Mouse (Mus musculus): Measurements from ENCODE around the gene Itga6. TPM values are rescaled to one million over a fixed set of nuclear protein-coding genes. Genes with fewer than 3 reads are reported as not detected.

Itga6 gene
- polyA plus RNA-seq, 1 experiment, result 14.9 TPM

DNA sequence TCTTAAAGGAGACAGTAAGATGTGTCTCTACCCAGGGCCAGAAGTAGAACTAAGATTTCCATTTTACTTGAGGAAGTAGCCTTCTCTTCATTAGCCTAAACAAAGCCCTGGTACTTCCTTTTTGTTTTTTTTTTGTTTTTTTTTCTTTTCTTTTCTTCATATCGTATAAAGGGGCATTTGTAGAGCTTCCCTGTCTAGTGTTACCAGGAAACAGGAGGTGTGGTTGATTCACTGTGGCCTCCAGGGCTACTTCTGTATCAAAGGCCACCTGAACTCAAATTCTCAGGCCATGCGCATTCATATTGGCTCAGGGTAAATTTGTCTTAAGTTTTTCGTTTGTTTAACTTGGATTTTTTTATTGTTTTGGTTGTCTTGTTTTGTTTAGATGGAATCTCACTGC, 120.5 kb downstream of the Itga6 start:
- Histone ChIP-seq H3K4me1 (ENCODE audit: control insufficient read depth, insufficient read depth, insufficient read length, low read length) (peaks cover 13% of the 10 kb centered on the region; the same call in 1 of the 2 replicates), H3K27ac (replicated peaks; ENCODE audit: low read depth, low read length) (peak overlapping the region; percentile 84), H3K4me3 (ENCODE audit: insufficient read depth, low read depth, low read length) (no peak overlapping the region)

DNA sequence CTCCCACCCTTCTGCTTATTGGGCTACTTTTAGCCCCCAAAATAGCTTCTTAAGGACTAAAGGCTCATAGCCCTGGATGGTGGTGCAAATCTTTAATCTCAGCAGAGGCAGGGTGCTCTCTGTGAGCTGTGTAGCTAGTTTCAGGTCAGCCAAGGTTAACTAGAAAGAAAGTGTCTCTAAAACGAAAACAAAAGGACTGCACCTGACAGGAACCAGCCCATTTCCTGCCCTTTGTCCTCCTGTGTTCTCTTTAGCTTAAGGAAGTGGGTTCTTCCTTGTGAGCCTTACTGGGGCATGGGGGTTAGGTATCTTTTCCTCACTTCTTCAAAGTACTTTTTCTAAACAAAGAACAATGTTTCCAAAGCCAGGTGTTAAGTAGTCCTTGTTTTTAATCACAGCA, 121.1 kb downstream of the Itga6 start:
- Histone ChIP-seq H3K4me1 (ENCODE audit: control insufficient read depth, insufficient read depth, insufficient read length, low read length) (peaks cover 13% of the 10 kb centered on the region; the same call in 1 of the 2 replicates), H3K4me3 (ENCODE audit: insufficient read depth, low read depth, low read length) (no peak overlapping the region), H3K27ac (replicated peaks; ENCODE audit: low read depth, low read length) (peak overlapping the region; percentile 84)

DNA sequence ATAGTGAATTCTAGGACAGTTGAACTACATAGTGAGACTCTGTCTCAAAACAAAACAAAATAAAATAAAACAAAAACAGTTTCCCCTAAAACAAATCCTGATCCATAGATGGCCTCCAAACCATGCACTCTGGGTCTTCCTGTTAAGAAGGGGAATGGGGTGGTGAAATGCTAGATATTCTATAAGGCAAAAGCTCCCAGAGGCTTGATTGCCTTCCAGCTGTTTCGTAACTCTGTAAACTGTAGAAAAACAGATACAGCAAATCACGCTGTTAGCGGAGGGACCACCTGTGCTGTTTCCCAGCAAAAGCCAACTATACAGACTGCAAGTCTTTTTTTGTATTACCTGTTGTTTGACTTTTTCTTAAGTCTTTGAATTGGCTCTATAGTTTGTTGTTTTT, 121.6 kb downstream of the Itga6 start:
- H3K4me1 ChIP-seq (ENCODE audit: control insufficient read depth, insufficient read depth, insufficient read length, low read length), result peaks cover 13% of the 10 kb centered on the region; the same call in 1 of the 2 replicates
- H3K27ac ChIP-seq (replicated peaks; ENCODE audit: low read depth, low read length), result peak overlapping the region; percentile 84
- no peak overlapping the region for H3K4me3 ChIP-seq (ENCODE audit: insufficient read depth, low read depth, low read length)

- H3K4me3 ChIP-seq (ENCODE audit: insufficient read depth, low read depth, low read length), result no peak overlapping the region
- H3K27ac ChIP-seq (replicated peaks; ENCODE audit: low read depth, low read length), result peak overlapping the region; percentile 82
- H3K4me1 ChIP-seq (ENCODE audit: control insufficient read depth, insufficient read depth, insufficient read length, low read length), result peaks cover 13% of the 10 kb centered on the region; the same call in 1 of the 2 replicates
Measured at GRCm38 (mm10) chr2:71867480-71867879, 122.1 kb downstream of the Itga6 start.

DNA sequence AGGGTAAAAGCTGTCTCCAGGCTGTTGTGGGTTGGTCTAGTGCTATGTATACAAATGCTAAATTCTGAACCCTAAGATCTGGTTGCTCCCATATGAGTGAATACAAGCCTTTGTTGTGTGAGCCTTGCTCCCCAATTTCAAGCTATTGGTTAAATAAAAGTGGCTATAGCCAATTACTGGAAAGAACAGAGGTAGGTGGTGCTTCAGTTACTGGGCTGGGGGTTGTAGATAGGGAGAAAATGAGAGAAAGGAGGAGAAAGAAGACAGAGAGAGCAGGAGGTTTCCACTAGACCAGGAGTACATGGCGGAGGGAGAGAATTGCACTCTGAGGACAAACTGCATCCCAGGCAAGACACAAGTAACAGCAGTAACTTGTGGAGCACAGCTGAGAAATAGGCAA, 122.8 kb downstream of the Itga6 start:
- Histone ChIP-seq H3K4me1 (ENCODE audit: control insufficient read depth, insufficient read depth, insufficient read length, low read length) (peaks cover 13% of the 10 kb centered on the region; the same call in 1 of the 2 replicates), H3K4me3 (ENCODE audit: insufficient read depth, low read depth, low read length) (no peak overlapping the region), H3K27ac (replicated peaks; ENCODE audit: low read depth, low read length) (peak overlapping the region; percentile 75)

DNA sequence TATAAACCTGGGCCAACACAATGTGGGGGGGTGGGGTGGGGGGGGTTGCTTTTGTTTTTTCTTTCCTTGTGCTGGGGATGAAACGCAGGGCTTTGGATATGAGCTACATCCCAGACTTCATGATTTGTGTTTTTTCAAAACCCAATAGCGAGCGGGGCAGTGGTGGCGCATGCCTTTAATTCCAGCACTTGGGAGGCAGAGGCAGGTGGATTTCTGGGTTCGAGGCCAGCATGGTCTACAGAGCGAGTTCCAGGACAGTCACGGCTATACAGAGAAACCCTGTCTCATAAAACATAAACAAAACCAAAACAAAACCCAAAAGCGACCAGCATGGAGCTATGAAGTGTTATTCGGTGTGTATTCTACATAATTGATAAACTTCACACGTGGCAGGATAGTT, 126.7 kb downstream of the Itga6 start:
- Histone ChIP-seq H3K27ac (replicated peaks; ENCODE audit: low read depth, low read length) (no peak overlapping the region), H3K4me3 (ENCODE audit: insufficient read depth, low read depth, low read length) (no peak overlapping the region), H3K4me1 (ENCODE audit: control insufficient read depth, insufficient read depth, insufficient read length, low read length) (peaks cover 4% of the 10 kb centered on the region; the same call in 1 of the 2 replicates)

DNA sequence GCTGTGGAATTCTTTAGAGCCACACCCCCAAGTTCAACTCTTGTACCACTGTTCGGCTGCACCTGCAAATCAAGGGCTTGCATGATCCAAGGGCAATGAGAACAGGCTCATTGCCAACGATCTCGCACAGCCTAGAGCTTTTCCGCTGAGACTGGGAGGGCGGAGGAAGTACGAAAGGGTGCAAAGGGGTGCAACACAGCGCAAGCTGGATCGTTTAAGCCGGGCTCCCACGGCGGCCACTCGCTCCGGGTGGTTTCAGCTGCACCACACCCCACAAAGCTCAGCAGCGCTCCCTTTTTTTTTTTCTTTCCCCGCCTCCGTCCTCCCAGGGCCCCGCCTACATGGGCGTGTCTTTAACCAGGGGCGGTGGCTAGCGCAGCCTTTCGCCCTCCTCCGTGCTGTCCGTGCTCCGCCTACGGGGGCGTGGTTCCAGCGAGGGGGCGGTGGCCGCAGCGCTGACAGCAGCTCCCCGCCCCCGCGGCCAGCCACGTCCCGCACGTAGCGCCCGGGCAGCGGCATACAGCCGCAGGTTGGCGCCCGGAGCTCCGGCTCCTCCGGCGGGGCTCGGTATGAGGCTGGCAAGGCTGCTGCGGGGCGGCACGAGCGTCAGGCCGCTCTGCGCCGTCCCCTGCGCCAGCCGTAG, 127.5 kb downstream of the Itga6 start, which contains the start of gene Pdk1:
Gene Pdk1, plus strand, starts transcription at position 424 of the 643 bp plus-strand sequence.
- Histone ChIP-seq H3K4me1 (ENCODE audit: control insufficient read depth, insufficient read depth, insufficient read length, low read length) (peaks cover 4% of the 10 kb centered on the region; the same call in 1 of the 2 replicates), H3K27ac (replicated peaks; ENCODE audit: low read depth, low read length) (peak within 1 kb of the TSS; percentile 58)

DNA sequence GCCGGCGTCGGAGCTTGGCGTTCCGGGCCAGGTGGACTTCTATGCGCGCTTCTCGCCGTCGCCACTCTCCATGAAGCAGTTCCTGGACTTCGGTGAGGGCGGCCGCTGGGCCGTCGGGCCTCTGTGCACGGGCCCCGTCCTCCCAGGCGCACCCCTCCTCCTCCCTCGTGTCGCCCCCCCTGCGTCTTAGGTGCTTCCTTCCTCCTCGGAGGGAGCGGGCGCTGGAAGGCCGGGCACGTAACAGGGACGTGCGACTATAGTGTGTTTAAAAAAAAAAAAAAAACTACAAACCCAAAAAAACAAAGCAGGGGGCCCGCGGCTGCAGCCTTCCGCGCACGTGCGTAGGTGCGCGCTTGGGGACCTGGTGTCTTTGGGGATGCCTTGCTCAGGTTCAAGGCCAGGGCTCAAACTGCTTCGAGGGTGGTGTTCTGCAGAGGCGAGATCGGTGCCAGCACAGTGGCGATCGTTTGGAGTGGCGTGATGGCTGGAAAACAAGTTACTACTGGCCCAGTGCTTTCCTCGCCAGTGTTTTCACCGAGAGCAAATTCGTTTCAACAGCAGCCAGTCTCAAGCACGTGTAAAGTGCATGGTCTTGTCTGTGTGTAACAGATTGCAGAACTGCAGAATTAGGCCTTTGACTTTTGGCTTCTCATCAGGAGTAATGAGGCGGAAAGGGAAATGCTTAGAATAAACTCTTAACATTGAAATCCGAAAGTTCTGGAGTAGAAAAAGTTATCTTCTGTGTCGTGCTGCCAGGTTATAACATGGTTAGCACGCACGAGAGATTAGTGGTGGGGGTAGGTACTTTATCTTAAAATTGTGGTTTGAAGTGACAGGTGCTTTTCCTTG, 128.3 kb downstream of the Itga6 start:
- Histone ChIP-seq H3K4me1 (ENCODE audit: control insufficient read depth, insufficient read depth, insufficient read length, low read length) (peaks cover 2% of the 10 kb centered on the region; the same call in 1 of the 2 replicates), H3K4me3 (ENCODE audit: insufficient read depth, low read depth, low read length) (peak overlapping the region; percentile 74), H3K27ac (replicated peaks; ENCODE audit: low read depth, low read length) (peak overlapping the region; percentile 58)

More for the DNA sequence above, 127.5 kb downstream of the Itga6 start, which contains the start of gene Pdk1:
- peak within 1 kb of the TSS; percentile 74 for H3K4me3 ChIP-seq (ENCODE audit: insufficient read depth, low read depth, low read length)

GRCm38 (mm10) chr2:71874422-71874821, 129.0 kb downstream of the Itga6 start:
- Histone ChIP-seq H3K27ac (replicated peaks; ENCODE audit: low read depth, low read length) (no peak overlapping the region), H3K4me1 (ENCODE audit: control insufficient read depth, insufficient read depth, insufficient read length, low read length) (peaks cover 2% of the 10 kb centered on the region; the same call in 1 of the 2 replicates), H3K4me3 (ENCODE audit: insufficient read depth, low read depth, low read length) (no peak overlapping the region)

DNA sequence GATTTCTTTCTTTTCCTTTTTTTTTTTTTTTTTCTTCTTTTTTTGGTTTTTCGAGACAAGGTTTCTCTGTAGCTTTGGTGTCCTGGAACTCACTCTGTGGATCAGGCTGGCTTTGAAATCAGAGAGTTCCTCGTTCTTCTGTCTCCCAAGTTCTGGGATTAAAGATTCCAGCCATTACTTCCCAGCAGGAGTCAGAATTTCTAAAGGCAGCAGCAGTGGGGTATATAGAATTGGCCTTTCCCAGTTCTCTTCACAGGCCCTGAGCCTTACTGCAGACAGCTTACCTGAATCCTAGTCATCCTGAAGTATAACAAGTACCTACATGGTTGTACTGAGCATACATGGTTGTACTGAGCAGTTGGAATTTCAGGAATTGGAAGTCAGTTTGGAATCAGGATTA, 129.4 kb downstream of the Itga6 start:
- H3K27ac ChIP-seq (replicated peaks; ENCODE audit: low read depth, low read length), result no peak overlapping the region
- peaks cover 2% of the 10 kb centered on the region; the same call in 1 of the 2 replicates for H3K4me1 ChIP-seq (ENCODE audit: control insufficient read depth, insufficient read depth, insufficient read length, low read length)
- no peak overlapping the region for H3K4me3 ChIP-seq (ENCODE audit: insufficient read depth, low read depth, low read length)

DNA sequence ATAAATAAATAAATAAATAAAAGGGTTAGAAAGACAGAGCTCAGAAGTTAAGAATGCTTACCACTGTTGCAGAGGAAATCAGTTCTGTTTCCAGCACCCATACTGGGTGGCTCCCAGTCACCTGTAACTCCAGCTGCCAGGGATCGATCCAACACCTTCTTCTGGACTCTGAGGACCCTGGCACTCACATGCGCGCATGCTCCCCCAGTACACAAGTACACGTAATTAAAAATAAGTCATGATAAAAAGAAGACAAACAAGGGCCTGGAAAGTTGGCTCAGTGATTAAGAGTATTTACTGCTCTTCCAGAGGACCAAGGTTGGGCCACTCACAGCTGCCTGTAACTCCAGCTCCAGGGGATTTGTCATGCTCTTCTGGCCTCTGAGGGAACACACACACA, 132.4 kb downstream of the Itga6 start:
- peaks cover 2% of the 10 kb centered on the region; the same call in 1 of the 2 replicates for H3K4me1 ChIP-seq (ENCODE audit: control insufficient read depth, insufficient read depth, insufficient read length, low read length)
- no peak overlapping the region for H3K4me3 ChIP-seq (ENCODE audit: insufficient read depth, low read depth, low read length)
- no peak overlapping the region for H3K27ac ChIP-seq (replicated peaks; ENCODE audit: low read depth, low read length)

GRCm38 (mm10) chr2:71878441-71878840, 133.0 kb downstream of the Itga6 start:
- Histone ChIP-seq H3K4me1 (ENCODE audit: control insufficient read depth, insufficient read depth, insufficient read length, low read length) (peaks cover 2% of the 10 kb centered on the region; the same call in 1 of the 2 replicates), H3K4me3 (ENCODE audit: insufficient read depth, low read depth, low read length) (no peak overlapping the region), H3K27ac (replicated peaks; ENCODE audit: low read depth, low read length) (no peak overlapping the region)

DNA sequence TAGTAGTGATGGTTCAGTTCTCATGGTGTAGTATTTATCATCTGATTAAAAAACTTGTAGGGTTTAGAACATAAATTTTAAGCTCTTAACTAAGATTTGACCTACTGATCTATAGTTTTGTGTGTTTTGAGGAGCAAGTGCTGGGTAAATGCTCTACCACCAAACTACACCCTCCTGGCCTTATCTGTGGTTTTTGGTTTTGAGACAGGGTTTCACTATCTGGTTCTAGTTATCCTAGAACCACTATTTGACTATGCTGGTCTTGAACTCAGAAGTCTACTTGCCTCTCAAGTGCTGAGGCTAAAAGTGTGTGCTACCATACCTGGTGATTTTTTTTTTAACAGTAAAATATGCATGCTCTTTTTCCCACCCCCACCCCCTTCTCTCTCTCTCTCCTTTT, 133.5 kb downstream of the Itga6 start:
- Histone ChIP-seq H3K4me1 (ENCODE audit: control insufficient read depth, insufficient read depth, insufficient read length, low read length) (peaks cover 2% of the 10 kb centered on the region; the same call in 1 of the 2 replicates), H3K4me3 (ENCODE audit: insufficient read depth, low read depth, low read length) (no peak overlapping the region), H3K27ac (replicated peaks; ENCODE audit: low read depth, low read length) (no peak overlapping the region)

DNA sequence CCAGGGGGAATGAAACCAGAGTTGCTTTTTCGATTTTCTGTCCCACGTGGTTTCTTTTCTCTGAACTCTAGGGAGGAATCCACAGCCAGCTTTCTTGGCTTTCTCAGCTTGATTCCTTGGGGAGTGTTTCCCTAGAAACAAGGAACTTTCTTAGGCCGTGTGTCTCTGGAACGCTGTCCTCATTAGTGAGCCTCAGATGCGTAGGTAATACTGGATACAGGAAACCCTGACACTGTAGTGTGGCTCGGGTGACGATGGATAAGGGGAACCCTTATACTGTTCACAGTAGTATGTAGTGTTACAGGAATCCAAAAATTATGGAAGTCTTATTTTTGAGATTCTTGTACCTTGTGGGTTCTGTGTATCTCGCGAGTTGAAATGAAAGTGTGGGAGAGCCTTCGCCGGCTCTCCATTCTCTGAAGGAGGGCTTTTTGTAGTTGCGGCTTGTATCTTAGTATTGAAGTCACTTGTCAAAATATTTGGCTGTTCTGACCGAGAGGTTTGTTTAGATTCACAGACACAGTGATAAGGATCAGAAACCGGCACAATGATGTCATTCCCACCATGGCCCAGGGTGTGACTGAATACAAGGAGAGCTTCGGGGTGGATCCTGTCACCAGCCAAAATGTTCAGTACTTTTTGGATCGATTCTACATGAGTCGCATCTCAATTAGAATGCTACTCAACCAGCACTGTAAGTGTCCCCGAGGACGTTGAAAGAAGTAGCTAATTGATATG, 137.7 kb downstream of the Itga6 start:
- Histone ChIP-seq H3K27ac (replicated peaks; ENCODE audit: low read depth, low read length) (no peak overlapping the region), H3K4me1 (ENCODE audit: control insufficient read depth, insufficient read depth, insufficient read length, low read length) (no peaks in the 10 kb centered on the region), H3K4me3 (ENCODE audit: insufficient read depth, low read depth, low read length) (peak overlapping the region; percentile 53)

GRCm38 (mm10) chr2:71887269-71887668, 141.9 kb downstream of the Itga6 start:
- no peak overlapping the region for H3K4me3 ChIP-seq (ENCODE audit: insufficient read depth, low read depth, low read length)
- no peaks in the 10 kb centered on the region for H3K4me1 ChIP-seq (ENCODE audit: control insufficient read depth, insufficient read depth, insufficient read length, low read length)
- H3K27ac ChIP-seq (replicated peaks; ENCODE audit: low read depth, low read length), result no peak overlapping the region
